Mouse (Mus musculus): ENCODE results near the gene Krt39. TPM values are rescaled to one million over a fixed set of nuclear protein-coding genes. Genes with fewer than 3 reads are reported as not detected.

Krt39 gene
- polyA plus RNA-seq (2011; ENCODE audit: insufficient read length, low read depth, missing spikeins), result not detected in 2 replicates

DNA sequence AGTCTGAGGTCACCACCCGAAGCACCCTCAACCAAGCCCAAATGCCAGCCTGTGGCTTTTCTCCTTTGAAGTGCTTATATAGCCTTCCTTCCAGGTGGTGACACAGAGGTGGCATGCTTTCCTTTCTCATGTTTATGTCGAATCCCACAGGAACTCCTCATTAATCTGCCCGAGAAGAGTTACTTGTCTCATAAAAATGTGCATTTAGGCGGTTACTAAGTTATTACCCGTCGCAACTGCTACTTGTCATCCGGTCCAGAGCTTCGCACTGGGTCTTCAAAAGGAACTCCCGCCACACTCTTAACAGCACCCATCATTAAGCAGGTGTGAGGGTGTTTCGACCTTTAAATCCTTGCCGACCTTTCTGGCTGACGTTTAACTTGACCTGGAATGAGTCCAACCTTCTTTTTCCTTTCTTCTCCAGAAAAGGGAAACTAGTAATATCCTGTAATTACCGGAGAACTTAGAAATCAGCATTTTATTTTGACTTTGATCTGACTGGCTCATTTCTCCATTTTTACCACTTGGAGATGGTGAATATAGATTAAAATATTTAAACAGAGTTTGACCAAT lies at the start of gene Krt39:
Gene Krt39, minus strand, starts transcription at position 51 of the 573 bp plus-strand sequence.
- TF ChIP-seq CTCF (IDR thresholded peaks at IDR 0.05; ENCODE audit: borderline replicate concordance, insufficient read depth, low read length), result no peak
- no peak for TF ChIP-seq POLR2A (IDR thresholded peaks at IDR 0.05; ENCODE audit: low read depth, low read length)
- Histone ChIP-seq H3K27ac (ENCODE audit: insufficient read depth, low read length) (no peak within 1 kb of the TSS), H3K4me3 (ENCODE audit: insufficient read depth, low read length) (no peak within 1 kb of the TSS), H3K4me1 (ENCODE audit: control insufficient read depth, insufficient read depth, low read length) (peaks cover 4% of the 10 kb centered on the region; the same call in 1 of the 2 replicates)

DNA sequence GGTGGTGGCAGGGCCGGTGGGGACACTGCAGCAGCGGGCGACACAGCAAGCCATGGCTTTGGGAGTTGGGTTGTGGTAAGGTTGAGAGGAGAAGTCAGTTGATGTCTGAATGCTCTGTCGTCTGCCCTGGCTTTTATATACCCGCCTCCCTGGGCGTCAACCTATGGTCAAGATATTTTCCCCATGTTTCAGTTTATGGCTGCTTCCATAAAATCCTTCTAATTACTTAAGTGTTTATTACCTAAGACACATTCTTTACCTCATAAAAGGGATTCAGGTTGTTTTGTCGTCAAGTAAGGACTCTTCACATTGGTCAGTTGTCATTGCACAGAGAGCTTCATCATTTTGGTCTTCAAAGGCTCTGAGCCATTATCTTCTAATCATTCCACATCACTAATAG lies 45.4 kb upstream of the Krt39 start, which contains the start of gene Krtap3-1:
Gene Krtap3-1, minus strand, starts transcription at position 101 of the 400 bp plus-strand sequence.
- no peak for TF ChIP-seq CTCF (IDR thresholded peaks at IDR 0.05; ENCODE audit: borderline replicate concordance, insufficient read depth, low read length)
- TF ChIP-seq POLR2A (IDR thresholded peaks at IDR 0.05; ENCODE audit: low read depth, low read length), result no peak
- Histone ChIP-seq H3K27ac (ENCODE audit: insufficient read depth, low read length) (no peak within 1 kb of the TSS), H3K4me3 (ENCODE audit: insufficient read depth, low read length) (no peak within 1 kb of the TSS), H3K4me1 (ENCODE audit: control insufficient read depth, insufficient read depth, low read length) (peaks cover 4% of the 10 kb centered on the region; the same call in 1 of the 2 replicates)

DNA sequence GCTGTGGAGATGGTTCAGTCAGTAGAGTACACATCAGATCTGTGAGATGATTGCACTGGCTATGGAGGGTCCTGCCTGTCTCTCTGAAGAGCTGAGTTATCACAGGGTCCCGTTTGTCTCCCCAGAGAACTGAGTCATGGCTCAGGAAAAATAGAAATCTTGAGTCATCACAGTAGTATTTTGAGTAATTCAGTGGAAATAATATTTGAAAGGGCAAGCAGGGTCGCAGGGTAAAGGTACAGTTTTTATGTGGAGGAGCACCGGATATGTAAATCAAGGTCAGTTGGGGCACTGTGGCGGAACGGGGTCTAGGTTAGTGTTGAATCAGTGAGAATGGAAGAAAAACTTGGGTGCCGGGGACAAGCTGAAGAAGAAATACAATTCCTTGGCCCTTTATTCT lies 41.4 kb upstream of the Krt39 start:
- H3K4me3 ChIP-seq (ENCODE audit: insufficient read depth, low read length), result no peak overlapping the region
- no peak overlapping the region for H3K27ac ChIP-seq (ENCODE audit: insufficient read depth, low read length)
- TF ChIP-seq POLR2A (IDR thresholded peaks at IDR 0.05; ENCODE audit: low read depth, low read length) (no peak), CTCF (IDR thresholded peaks at IDR 0.05; ENCODE audit: borderline replicate concordance, insufficient read depth, low read length) (no peak)
- H3K4me1 ChIP-seq (ENCODE audit: control insufficient read depth, insufficient read depth, low read length), result peaks cover 9% of the 10 kb centered on the region; the same call in 1 of the 2 replicates

DNA sequence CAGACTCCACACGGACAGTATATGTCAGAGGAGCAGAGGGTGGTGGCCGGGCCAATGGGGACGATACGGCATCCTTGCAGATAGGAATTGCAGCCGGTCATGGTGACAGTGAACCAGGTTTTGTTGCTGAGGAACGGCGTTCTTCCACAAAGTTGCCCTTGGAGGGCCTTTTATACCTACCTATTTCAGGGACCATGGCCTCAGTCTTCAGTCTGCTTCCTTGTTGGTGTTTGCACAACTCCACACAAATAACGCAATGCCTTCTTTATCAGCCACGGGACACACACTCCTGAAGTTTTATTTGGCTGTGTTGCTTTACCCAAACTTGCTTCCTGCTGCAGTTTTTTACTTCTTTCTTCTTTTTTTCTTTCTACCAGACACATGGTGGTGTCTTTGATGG lies 38.2 kb upstream of the Krt39 start, which contains the start of gene Gm11939:
Gene Gm11939, minus strand, starts transcription at position 101 of the 400 bp plus-strand sequence.
- TF ChIP-seq POLR2A (IDR thresholded peaks at IDR 0.05; ENCODE audit: low read depth, low read length), result no peak
- no peak for TF ChIP-seq CTCF (IDR thresholded peaks at IDR 0.05; ENCODE audit: borderline replicate concordance, insufficient read depth, low read length)
- Histone ChIP-seq H3K4me1 (ENCODE audit: control insufficient read depth, insufficient read depth, low read length) (peaks cover 7% of the 10 kb centered on the region; the same call in 1 of the 2 replicates), H3K27ac (ENCODE audit: insufficient read depth, low read length) (no peak within 1 kb of the TSS; the same call in 1 of the 2 replicates), H3K4me3 (ENCODE audit: insufficient read depth, low read length) (no peak within 1 kb of the TSS)

DNA sequence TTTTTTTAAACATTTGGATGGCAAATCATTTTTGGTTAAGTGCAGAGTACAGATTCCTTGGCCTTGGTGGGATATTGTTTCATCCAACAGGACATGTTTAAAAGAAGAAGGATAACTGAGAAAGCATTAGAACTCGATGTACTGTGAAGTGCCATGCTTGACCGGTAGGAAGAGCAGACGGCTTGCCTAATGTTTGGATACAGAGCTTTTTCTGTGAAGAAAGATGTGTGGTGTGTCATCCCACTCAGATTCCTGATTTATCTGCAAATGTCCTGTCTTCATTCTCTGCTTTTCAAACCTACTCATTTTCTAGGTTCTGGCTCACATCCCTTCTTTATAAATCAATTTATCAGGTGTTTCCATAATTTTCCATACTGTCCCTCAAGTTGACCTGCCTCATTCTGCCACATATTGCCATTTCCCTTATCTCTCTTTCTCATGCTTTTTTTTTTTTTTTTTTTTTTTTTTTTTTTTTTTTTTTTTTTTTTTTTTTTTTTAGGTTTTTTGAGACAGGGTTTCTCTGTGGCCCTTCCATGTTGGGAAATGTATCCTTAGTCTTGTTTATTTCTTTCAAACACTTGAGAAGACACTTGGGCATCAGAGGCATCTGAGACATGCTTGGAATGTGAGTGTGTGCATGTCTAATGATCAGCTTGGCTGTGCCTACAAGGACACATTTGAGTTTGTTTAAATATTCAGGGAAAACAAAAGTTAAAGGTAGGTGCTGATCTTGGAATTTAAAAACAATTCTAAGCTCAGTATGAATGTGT lies 37.0 kb upstream of the Krt39 start:
- no peak overlapping the region for H3K4me3 ChIP-seq (ENCODE audit: insufficient read depth, low read length)
- peaks cover 9% of the 10 kb centered on the region; the same call in 1 of the 2 replicates for H3K4me1 ChIP-seq (ENCODE audit: control insufficient read depth, insufficient read depth, low read length)
- TF ChIP-seq POLR2A (IDR thresholded peaks at IDR 0.05; ENCODE audit: low read depth, low read length), result no peak
- no peak for TF ChIP-seq CTCF (IDR thresholded peaks at IDR 0.05; ENCODE audit: borderline replicate concordance, insufficient read depth, low read length)
- H3K27ac ChIP-seq (ENCODE audit: insufficient read depth, low read length), result peak overlapping the region; percentile 34; the same call in 1 of the 2 replicates

DNA sequence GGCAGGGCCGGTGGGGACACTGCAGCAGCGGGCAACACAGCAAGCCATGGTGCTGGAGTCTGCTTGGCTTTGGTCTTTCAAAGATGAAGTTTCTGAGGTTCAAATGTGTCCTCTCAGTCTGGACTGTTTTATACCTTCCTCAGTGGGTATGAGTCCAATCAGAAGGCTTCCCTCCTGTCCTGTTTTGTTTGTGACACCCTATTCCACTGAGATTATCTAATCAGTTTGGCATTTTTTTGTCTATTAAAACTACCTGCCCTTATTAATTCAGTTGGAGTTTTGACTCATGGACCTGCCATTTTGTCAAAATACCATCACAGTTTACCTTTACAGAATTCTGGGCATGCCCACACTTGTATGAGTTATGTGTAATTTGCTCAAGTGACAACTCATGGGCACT lies 35.6 kb upstream of the Krt39 start, which contains the start of gene Krtap3-2:
Gene Krtap3-2, minus strand, starts transcription at position 101 of the 400 bp plus-strand sequence.
- H3K27ac ChIP-seq (ENCODE audit: insufficient read depth, low read length), result no peak within 1 kb of the TSS
- TF ChIP-seq POLR2A (IDR thresholded peaks at IDR 0.05; ENCODE audit: low read depth, low read length) (no peak), CTCF (IDR thresholded peaks at IDR 0.05; ENCODE audit: borderline replicate concordance, insufficient read depth, low read length) (no peak)
- peaks cover 7% of the 10 kb centered on the region; the same call in 1 of the 2 replicates for H3K4me1 ChIP-seq (ENCODE audit: control insufficient read depth, insufficient read depth, low read length)
- no peak within 1 kb of the TSS for H3K4me3 ChIP-seq (ENCODE audit: insufficient read depth, low read length)

DNA sequence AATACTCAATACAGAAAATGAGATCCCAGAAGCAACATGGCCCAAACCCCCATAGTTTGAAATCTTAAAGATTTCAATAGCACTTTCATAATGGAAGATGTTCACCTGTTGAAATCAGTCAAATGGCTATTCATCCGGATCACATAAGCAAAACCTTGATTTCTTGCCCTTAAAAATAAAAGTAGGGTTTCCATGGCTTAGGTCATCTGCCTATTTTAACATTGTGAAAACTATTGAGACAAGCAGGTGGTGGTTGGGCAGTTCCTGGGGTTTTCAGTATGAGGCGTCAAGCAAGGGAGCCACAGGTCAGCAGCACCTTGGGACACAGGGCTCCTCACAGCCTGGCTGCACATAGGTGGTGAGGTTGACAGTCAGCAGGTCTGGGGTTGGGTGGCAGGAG lies 35.1 kb upstream of the Krt39 start:
- Histone ChIP-seq H3K27ac (ENCODE audit: insufficient read depth, low read length) (no peak overlapping the region), H3K4me1 (ENCODE audit: control insufficient read depth, insufficient read depth, low read length) (peaks cover 7% of the 10 kb centered on the region; the same call in 1 of the 2 replicates), H3K4me3 (ENCODE audit: insufficient read depth, low read length) (no peak overlapping the region)
- TF ChIP-seq POLR2A (IDR thresholded peaks at IDR 0.05; ENCODE audit: low read depth, low read length) (no peak), CTCF (IDR thresholded peaks at IDR 0.05; ENCODE audit: borderline replicate concordance, insufficient read depth, low read length) (no peak)

DNA sequence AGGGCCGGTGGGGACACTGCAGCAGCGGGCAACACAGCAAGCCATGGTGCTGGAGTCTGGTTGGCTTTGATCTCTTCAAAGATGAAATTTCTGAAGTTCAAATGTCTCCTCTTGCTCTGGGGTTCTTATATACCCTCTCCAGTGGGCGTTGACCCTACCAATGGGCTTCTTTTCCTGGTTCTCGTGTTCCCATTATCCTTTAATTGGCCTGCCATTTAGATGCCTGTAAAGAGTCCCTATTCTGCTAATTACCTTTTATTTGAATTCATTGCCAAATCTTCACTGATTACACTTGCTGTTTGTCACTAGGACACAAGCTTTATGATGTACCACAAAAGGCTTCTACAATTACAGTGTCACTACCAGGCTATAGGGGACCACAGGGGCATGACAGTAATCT lies 29.6 kb upstream of the Krt39 start, which contains the start of gene Krtap3-3:
Gene Krtap3-3, minus strand, starts transcription at position 101 of the 400 bp plus-strand sequence.
- Histone ChIP-seq H3K4me1 (ENCODE audit: control insufficient read depth, insufficient read depth, low read length) (0 out of 2 replicates have a peak, but pooled peaks cover 2% of the 10 kb centered on the region), H3K27ac (ENCODE audit: insufficient read depth, low read length) (no peak within 1 kb of the TSS), H3K4me3 (ENCODE audit: insufficient read depth, low read length) (no peak within 1 kb of the TSS)
- TF ChIP-seq POLR2A (IDR thresholded peaks at IDR 0.05; ENCODE audit: low read depth, low read length) (no peak), CTCF (IDR thresholded peaks at IDR 0.05; ENCODE audit: borderline replicate concordance, insufficient read depth, low read length) (no peak)

DNA sequence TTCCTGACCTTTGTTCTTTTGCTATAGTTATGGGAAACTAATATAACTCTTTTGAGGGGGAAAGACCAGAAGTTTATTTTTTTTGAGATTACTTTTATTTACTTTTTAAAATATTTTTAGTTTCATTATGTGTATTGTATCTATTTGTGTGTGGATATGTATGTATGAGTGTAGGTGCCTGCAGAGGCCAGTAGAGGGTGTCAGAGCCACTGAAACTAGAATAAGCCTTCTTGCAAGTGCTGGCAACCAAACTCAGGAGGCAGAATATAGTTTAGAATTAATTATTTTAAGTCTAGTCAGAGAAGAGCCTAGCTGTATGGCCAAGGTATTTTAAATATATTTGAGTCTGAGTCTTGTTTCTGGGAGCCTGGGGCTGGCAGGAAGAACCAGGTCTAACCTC lies 26.8 kb upstream of the Krt39 start:
- H3K4me3 ChIP-seq (ENCODE audit: insufficient read depth, low read length), result no peak overlapping the region
- H3K4me1 ChIP-seq (ENCODE audit: control insufficient read depth, insufficient read depth, low read length), result no peaks in the 10 kb centered on the region
- H3K27ac ChIP-seq (ENCODE audit: insufficient read depth, low read length), result no peak overlapping the region
- TF ChIP-seq CTCF (IDR thresholded peaks at IDR 0.05; ENCODE audit: borderline replicate concordance, insufficient read depth, low read length) (no peak), POLR2A (IDR thresholded peaks at IDR 0.05; ENCODE audit: low read depth, low read length) (no peak)

All from embryonic fibroblast, embryonic 13.5 days (primary cell).